Mouse (Mus musculus) right cerebral cortex, postnatal 36 days (tissue): ENCODE data around the gene Cryba2.

Experiments
- DNase-seq, 2 experiments: peaks; one replicate each; pipeline ENCODE4 v3.0.0; 2022; ENCODE audit warnings: low spot score in 2 of 2, mixed read lengths in 1 of 2

Cryba2 gene

DNA sequence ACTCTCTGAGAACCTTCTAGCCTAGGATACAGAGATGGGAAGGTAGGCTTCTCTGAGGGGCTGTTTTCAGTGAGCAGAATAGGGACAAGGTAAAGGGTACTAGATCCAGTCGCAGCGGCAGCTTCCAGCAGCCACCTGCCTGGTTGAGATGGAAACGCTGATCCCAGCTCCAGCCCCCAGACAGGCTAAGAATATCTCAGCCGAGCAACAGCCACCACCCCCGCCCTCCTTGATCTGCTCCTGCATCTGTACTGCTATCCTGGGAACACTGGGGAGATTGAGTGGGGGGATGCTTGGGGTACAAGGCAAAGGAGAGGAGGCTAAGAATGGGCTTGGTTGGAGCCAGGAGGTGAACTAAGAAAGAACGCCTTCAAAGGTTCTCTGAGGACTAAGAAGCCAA is 42.7 kb downstream of the Cryba2 start:
- DNase-seq, result peak; percentile 84 to 89

DNA sequence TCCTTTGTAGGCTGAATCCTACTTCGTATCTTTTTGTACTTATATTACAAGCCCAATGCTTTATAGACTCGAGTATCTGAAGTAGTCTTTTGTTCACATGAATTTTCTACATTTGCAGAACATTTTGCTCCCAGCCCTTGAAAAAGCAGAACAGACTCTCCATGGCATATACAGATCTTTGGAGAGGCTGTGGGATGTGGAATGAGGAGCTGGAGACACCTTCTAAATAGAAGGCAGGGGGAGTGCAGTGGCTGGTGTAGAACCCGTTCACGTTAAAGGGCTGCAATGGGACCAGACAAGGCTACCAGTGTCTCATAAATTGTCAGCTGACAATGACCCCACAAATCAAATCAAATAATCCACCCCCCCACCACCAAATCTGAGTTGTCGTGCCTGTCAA is 44.0 kb downstream of the Cryba2 start:
- peak in 1 of 2 experiments; percentile 34 for DNase-seq

DNA sequence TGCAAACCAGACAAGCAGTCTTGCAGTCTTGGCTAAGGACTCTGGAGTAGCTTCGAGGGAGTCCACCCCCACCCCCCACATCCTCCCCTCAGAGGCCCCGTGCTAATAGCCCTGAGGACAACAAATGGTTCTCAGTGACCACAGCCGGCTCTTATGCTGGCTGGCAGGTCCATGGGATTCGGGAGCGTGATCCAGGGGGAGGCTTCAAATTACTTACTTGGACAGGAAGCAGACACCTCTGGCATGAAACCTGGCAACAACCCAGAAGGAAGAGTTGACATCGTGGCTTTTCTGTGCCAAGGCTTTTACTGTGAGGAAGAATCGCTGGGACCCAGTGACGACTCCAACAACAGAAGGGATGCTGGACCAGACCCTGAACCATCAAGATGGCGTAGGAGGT is 46.6 kb downstream of the Cryba2 start:
- DNase-seq, result no peak

DNA sequence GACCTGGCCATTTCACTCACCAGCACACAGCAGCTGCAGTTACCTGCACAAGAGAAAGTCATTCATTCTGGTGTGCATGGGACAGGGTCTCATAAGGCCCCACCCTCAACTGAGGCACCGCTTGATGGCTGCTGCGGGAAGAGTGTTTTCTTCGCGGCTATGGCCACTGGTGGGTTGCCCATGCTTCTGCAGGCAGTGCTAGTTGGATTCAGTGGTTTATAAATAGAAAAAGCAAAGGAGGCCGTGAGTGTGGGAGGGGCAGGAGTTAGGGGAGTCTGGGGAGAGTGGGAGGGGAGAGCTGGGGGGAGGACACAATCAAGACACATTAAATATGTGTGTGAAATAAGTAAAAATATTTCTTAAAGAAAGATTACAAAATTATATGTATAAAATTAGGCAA is 49.9 kb downstream of the Cryba2 start:
- peak in 1 of 2 experiments; percentile 20 for DNase-seq
